ENCODE assay signal across 12 mouse cellular contexts in the genomic region with DNA sequence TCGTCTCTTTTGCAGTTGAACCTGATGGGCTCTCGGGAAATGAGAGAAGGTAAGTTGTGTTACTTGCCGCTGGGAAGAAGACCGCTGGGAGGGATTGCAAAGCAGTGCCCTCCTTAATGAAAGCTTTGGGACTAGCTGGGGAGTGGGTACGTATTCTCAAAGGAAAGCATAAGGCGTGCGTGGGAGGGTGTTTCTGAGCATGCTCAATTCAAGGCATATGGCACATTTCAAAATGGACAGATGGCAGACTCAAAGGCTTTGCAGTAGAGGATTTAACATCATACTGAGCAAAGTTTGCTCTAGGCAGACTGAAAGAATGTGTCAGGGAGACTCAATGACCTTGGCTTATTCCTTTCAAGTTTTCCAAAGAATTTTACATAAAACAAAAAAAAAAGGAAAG. TPM values are rescaled to one million over a fixed set of nuclear protein-coding genes. Genes with fewer than 3 reads are reported as not detected.
DNase-seq lines count a peak whose midpoint lies in the region; ATAC-seq and TF ChIP-seq lines count a peak whose summit lies in the region.
"Had no signal": no experiment of that assay in that cellular context is flagged by ENCODE, and none has a peak within 500 bp of the region (broad histone marks: within the 10 kb centered on the region; RNA-seq: fewer than 3 reads in every experiment).

No protein-coding gene starts in this region.

- H3K4me2 ChIP-seq in midbrain, embryonic 14.5 days (ENCODE audit: low read length), result no peak overlapping the region
- no peak overlapping the region for H3K4me2 ChIP-seq in midbrain, embryonic 16.5 days (ENCODE audit: low read length)
- no peak overlapping the region for H3K4me2 ChIP-seq in intestine, postnatal 0 days (replicated peaks; ENCODE audit: low read depth)
- H3K4me2 ChIP-seq: lung, embryonic 15.5 days had no signal

- H3K9me3 ChIP-seq in midbrain, embryonic 14.5 days (ENCODE audit: control insufficient read depth, low read length), result no peaks in the 10 kb centered on the region
- no peaks in the 10 kb centered on the region for H3K9me3 ChIP-seq in midbrain, embryonic 16.5 days (replicated peaks; ENCODE audit: control insufficient read depth, low read length, poor library complexity, severe bottlenecking)
- H3K9me3 ChIP-seq in intestine, postnatal 0 days (ENCODE audit: control insufficient read depth), result no peaks in the 10 kb centered on the region
- H3K9me3 ChIP-seq: limb, embryonic 10.5 days; lung, embryonic 15.5 days had no signal

- no peak for TF ChIP-seq CTCF in intestine, postnatal 0 days (IDR thresholded peaks at IDR 0.05; ENCODE audit: low read depth)

- 50% methylated on average over 7 of the region's 7 CpGs for WGBS in midbrain, embryonic 14.5 days
- WGBS in midbrain, embryonic 16.5 days, result 47% methylated on average over 7 of the region's 7 CpGs
- WGBS in intestine, postnatal 0 days, result 86% methylated on average over 7 of the region's 7 CpGs

- H3K27me3 ChIP-seq in midbrain, embryonic 14.5 days (ENCODE audit: control insufficient read depth, insufficient read depth, low read length), result no peaks in the 10 kb centered on the region
- no peaks in the 10 kb centered on the region for H3K27me3 ChIP-seq in midbrain, embryonic 16.5 days (ENCODE audit: control insufficient read depth, insufficient read depth, low read depth, low read length)
- no peaks in the 10 kb centered on the region for H3K27me3 ChIP-seq in intestine, postnatal 0 days (replicated peaks; ENCODE audit: control insufficient read depth, insufficient read depth, low read length)
- H3K27me3 ChIP-seq: lung, embryonic 15.5 days had no signal

- H3K27ac ChIP-seq in midbrain, embryonic 14.5 days (replicated peaks; ENCODE audit: low read depth, low read length), result no peak overlapping the region
- H3K27ac ChIP-seq in midbrain, embryonic 16.5 days (ENCODE audit: low read length), result no peak overlapping the region
- H3K27ac ChIP-seq in intestine, postnatal 0 days (ENCODE audit: low read depth, low read length), result no peak overlapping the region
- H3K27ac ChIP-seq: limb, embryonic 10.5 days; lung, embryonic 15.5 days had no signal

- no peaks in the 10 kb centered on the region for H3K36me3 ChIP-seq in midbrain, embryonic 14.5 days (ENCODE audit: control insufficient read depth, insufficient read depth, low read length)
- H3K36me3 ChIP-seq in midbrain, embryonic 16.5 days (ENCODE audit: control insufficient read depth, insufficient read depth, low read length), result no peaks in the 10 kb centered on the region
- no peaks in the 10 kb centered on the region for H3K36me3 ChIP-seq in intestine, postnatal 0 days (ENCODE audit: control insufficient read depth, insufficient read depth)
- H3K36me3 ChIP-seq: limb, embryonic 10.5 days; lung, embryonic 15.5 days had no signal

- ATAC-seq in midbrain, embryonic 14.5 days (ENCODE audit: low FRiP score, low TSS enrichment), result no peak; the same call in 1 of the 2 replicates
- no peak for ATAC-seq in midbrain, embryonic 16.5 days
- no peak for ATAC-seq in intestine, postnatal 0 days

- peak; percentile 15 for DNase-seq in midbrain, embryonic 14.5 days
- peak; percentile 41 to 54 for DNase-seq in frontal cortex, postnatal 14 days (ENCODE audit: low spot score in 2 of 2)
- peak; percentile 47 to 87 for DNase-seq in left cerebral cortex, adult 9 months (ENCODE audit: low spot score in 2 of 2)
- no peak for DNase-seq in gastrocnemius, adult 8-10 months (ENCODE audit: low spot score in 2 of 2)
- DNase-seq in adrenal gland, postnatal 10 days, result no peak
- no peak for DNase-seq in adrenal gland, postnatal 4 days (ENCODE audit: low spot score in 2 of 2)
- DNase-seq: gastrocnemius, postnatal 10 days had no signal

- no peak overlapping the region for H3K4me3 ChIP-seq in midbrain, embryonic 14.5 days (replicated peaks; ENCODE audit: low read depth, low read length)
- no peak overlapping the region for H3K4me3 ChIP-seq in midbrain, embryonic 16.5 days (ENCODE audit: low read depth, low read length)
- H3K4me3 ChIP-seq in intestine, postnatal 0 days (ENCODE audit: low read depth, low read length), result no peak overlapping the region
- H3K4me3 ChIP-seq: limb, embryonic 10.5 days; lung, embryonic 15.5 days; myocyte had no signal

- no peak overlapping the region for H3K9ac ChIP-seq in midbrain, embryonic 14.5 days (replicated peaks; ENCODE audit: low read length)
- H3K9ac ChIP-seq in midbrain, embryonic 16.5 days (ENCODE audit: low read depth, low read length), result no peak overlapping the region
- no peak overlapping the region for H3K9ac ChIP-seq in intestine, postnatal 0 days (ENCODE audit: low read depth, low read length)
- H3K9ac ChIP-seq: lung, embryonic 15.5 days had no signal

- peaks cover 5% of the 10 kb centered on the region; the same call in 1 of the 2 replicates for H3K4me1 ChIP-seq in midbrain, embryonic 14.5 days (ENCODE audit: control insufficient read depth, insufficient read depth, low read length)
- peaks cover 5% of the 10 kb centered on the region for H3K4me1 ChIP-seq in midbrain, embryonic 16.5 days (ENCODE audit: control insufficient read depth, insufficient read depth, low read length)
- H3K4me1 ChIP-seq in intestine, postnatal 0 days (replicated peaks; ENCODE audit: control insufficient read depth, insufficient read depth, low read length), result no peaks in the 10 kb centered on the region

RNA-seq across cellular contexts. Expression of gene Med4, which starts 40.3 kb away (rescaled TPM):
- 85.1 and 85.2 TPM in 2 replicates for polyA plus RNA-seq in midbrain, embryonic 14.5 days (2014; fragmentation: Nextera tagmentation; extraction: Ambion mirVana)
- polyA plus RNA-seq in midbrain, embryonic 16.5 days (2015; fragmentation: Nextera tagmentation; extraction: Ambion mirVana), result 84.7 and 87.8 TPM in 2 replicates
- total RNA-seq in gastrocnemius, adult 8-10 months (2022), result 10 to 100 TPM; 10.1 to 14.5 (median 12.7) TPM
- 10 to 100 TPM; 25.1 to 32.8 TPM for total RNA-seq in adrenal gland, postnatal 10 days (2021)
- 30.9 and 31.7 TPM in 2 replicates for polyA plus RNA-seq in intestine, postnatal 0 days (2015; fragmentation: Nextera tagmentation; extraction: Ambion mirVana)
- total RNA-seq in adrenal gland, postnatal 4 days (2021), result 10 to 100 TPM; 36.2 to 38.5 TPM

RNA-seq across cellular contexts. Expression of gene Sucla2, which starts 55.6 kb away (rescaled TPM):
- 118 and 127 TPM in 2 replicates for polyA plus RNA-seq in midbrain, embryonic 14.5 days (2014; fragmentation: Nextera tagmentation; extraction: Ambion mirVana)
- polyA plus RNA-seq in midbrain, embryonic 16.5 days (2015; fragmentation: Nextera tagmentation; extraction: Ambion mirVana), result 119 and 128 TPM in 2 replicates
- 100 to 1,000 TPM; 374 to 423 (median 388) TPM for total RNA-seq in gastrocnemius, adult 8-10 months (2022)
- 1,000 to 10,000 TPM; 1,072 to 1,158 TPM for total RNA-seq in adrenal gland, postnatal 10 days (2021)
- polyA plus RNA-seq in intestine, postnatal 0 days (2015; fragmentation: Nextera tagmentation; extraction: Ambion mirVana), result 185 and 202 TPM in 2 replicates
- 100 to 1,000 TPM; 205 to 240 TPM for total RNA-seq in adrenal gland, postnatal 4 days (2021)

Comparison
In these comparisons a context has a peak if more than half of its experiments do, and no peak if none do; other contexts are left out.
1. DNase-seq: peak in midbrain, embryonic 14.5 days (single experiment), frontal cortex, postnatal 14 days (2 of 2) and left cerebral cortex, adult 9 months (2 of 2); none in gastrocnemius, adult 8-10 months (0 of 2), adrenal gland, postnatal 10 days (single experiment) and adrenal gland, postnatal 4 days (0 of 2).